Mouse (Mus musculus): ENCODE measurements around the gene Cbx6.
A peak's percentile ranks its signal among the peaks of the same experiment; 100 is the strongest.

GRCm38 (mm10) chr15:79825146-79825825 is 9.2 kb downstream of the Cbx6 start:
- peak; percentile 53; the same call in 1 of the 2 replicates for TF ChIP-seq CTCF (IDR thresholded peaks at IDR 0.05; ENCODE audit: extremely low read depth, insufficient read length, insufficient replicate concordance, low read depth, low read length)
- TF ChIP-seq POLR2A (IDR thresholded peaks at IDR 0.05; ENCODE audit: low read depth, low read length), result no peak

Measured in small intestine, adult 2 months (tissue).